Mouse (Mus musculus) heart, embryonic 11.5 days (tissue): ENCODE measurements around the gene Zfp598. TPM values are rescaled to one million over a fixed set of nuclear protein-coding genes. Genes with fewer than 3 reads are reported as not detected.
"Not testable (repeated sequence)": the region's sequence is repeated elsewhere in the genome, so short reads cannot be mapped to it uniquely, and the experiment has no call there.

Experiments
- ATAC-seq: fragments of 200-750 bp; cut with Nextera tagmentation; replicated peaks from 2 replicates; pipeline ENCODE4 v1.8.0; 2017; ENCODE audit warnings: moderate library complexity; ENCODE audit not compliant: insufficient number of reproducible peaks, low FRiP score, low TSS enrichment
- H3K27ac ChIP-seq: fragments of 300-500 bp; sonication (generic); 2 replicates; pipeline ENCODE4 v1.5.1; 2014; ENCODE audit warnings: mild to moderate bottlenecking, low read depth, low read length
- H3K27me3 ChIP-seq: fragments of 300-500 bp; sonication (generic); 2 replicates; pipeline ENCODE4 v1.6.1; 2014; ENCODE audit warnings: mild to moderate bottlenecking, low read length, mixed read lengths; ENCODE audit not compliant: control insufficient read depth, insufficient read depth
- H3K36me3 ChIP-seq: fragments of 300-500 bp; sonication (generic); 2 replicates; pipeline ENCODE4 v1.6.1; 2014; ENCODE audit warnings: mild to moderate bottlenecking, low read length, moderate library complexity, mixed read lengths; ENCODE audit not compliant: control insufficient read depth, insufficient read depth
- H3K4me1 ChIP-seq: fragments of 300-500 bp; sonication (generic); 2 replicates; pipeline ENCODE4 v1.6.1; 2014; ENCODE audit warnings: low read length; ENCODE audit not compliant: control insufficient read depth, insufficient read depth
- H3K4me2 ChIP-seq: fragments of 300-500 bp; sonication (generic); 2 replicates; pipeline ENCODE4 v1.6.1; 2014; ENCODE audit warnings: mild to moderate bottlenecking, moderate library complexity
- H3K4me3 ChIP-seq: fragments of 300-500 bp; sonication (generic); 2 replicates; pipeline ENCODE4 v1.5.1; 2014; ENCODE audit warnings: low read depth, low read length
- H3K9ac ChIP-seq: fragments of 300-500 bp; sonication (generic); 2 replicates; pipeline ENCODE4 v1.6.1; 2014; ENCODE audit warnings: mild to moderate bottlenecking, low read depth, low read length, moderate library complexity
- H3K9me3 ChIP-seq: fragments of 300-500 bp; sonication (generic); replicated peaks from 2 replicates; pipeline ENCODE4 v1.6.1; 2016; ENCODE audit warnings: low read length; ENCODE audit not compliant: control insufficient read depth
- WGBS: fragments of 180-500 bp; shearing (Covaris S2); extraction: QIAGEN DNeasy Blood & Tissue Kit; methylation state at CpG from one replicate; pipeline ENCODE4 v1.1.7; 2014; ENCODE audit not compliant: insufficient replicate concordance; 5-methylcytosine and 5-hydroxymethylcytosine counted together
- polyA plus RNA-seq: library from polyadenylated mRNA; unstranded; fragments of >200 nt; fragmentation: Nextera tagmentation; extraction: Ambion mirVana; gene quantifications from 2 replicates; pipeline ENCODE4 v1.2.1, GENCODE M21; 2014

The Zfp598 gene
- polyA plus RNA-seq, 1 experiment from 2014 or later: 19.7 TPM

GRCm38 (mm10) chr17:24717943-24718342 is 48.5 kb downstream of the Zfp598 start, which contains the start of the genes Rnf151 and Rps2:
Gene Rnf151 (minus strand): TSS chr17:24718063.
Gene Rps2 (plus strand): TSS chr17:24718116.
- H3K36me3 ChIP-seq: peaks cover 17% of the 10 kb centered on the region
- WGBS: 77% methylated on average over 4 of the region's 4 CpGs
- no peaks in the 10 kb centered on the region for H3K27me3 ChIP-seq

GRCm38 (mm10) chr17:24718938-24719337 is 49.5 kb downstream of the Zfp598 start:
- not testable (repeated sequence) for H3K27ac ChIP-seq

More at GRCm38 (mm10) chr17:24717943-24718342, 48.5 kb downstream of the Zfp598 start, which contains the start of the genes Rnf151 and Rps2:
- no peak within 1 kb of the TSS; the same call in 1 of the 2 replicates for H3K9ac ChIP-seq
- no peak for ATAC-seq
- H3K27ac ChIP-seq: no peak within 1 kb of the TSS
- peak within 1 kb of the TSS; percentile 72 for H3K4me3 ChIP-seq
- no peaks in the 10 kb centered on the region for H3K9me3 ChIP-seq
- H3K4me2 ChIP-seq: peak within 1 kb of the TSS; percentile 88
- H3K4me1 ChIP-seq: peaks cover 18% of the 10 kb centered on the region

GRCm38 (mm10) chr17:24719494-24720222 is 50.2 kb downstream of the Zfp598 start:
- peak; percentile 96 for ATAC-seq
- Histone ChIP-seq H3K27ac (peak overlapping the region; percentile 84), H3K9me3 (no peaks in the 10 kb centered on the region), H3K9ac (peak overlapping the region; percentile 89), H3K27me3 (no peaks in the 10 kb centered on the region), H3K36me3 (peaks cover 17% of the 10 kb centered on the region), H3K4me1 (peaks cover 23% of the 10 kb centered on the region), H3K4me3 (peak overlapping the region; percentile 72), H3K4me2 (peak overlapping the region; percentile 88)
- under 1% methylated on average over 61 of the region's 61 CpGs for WGBS

More at GRCm38 (mm10) chr17:24718938-24719337, 49.5 kb downstream of the Zfp598 start:
- peak overlapping the region; percentile 89 for H3K9ac ChIP-seq
- H3K4me1 ChIP-seq: peaks cover 23% of the 10 kb centered on the region
- ATAC-seq, H3K27me3 ChIP-seq, H3K9me3 ChIP-seq: not testable (repeated sequence)
- H3K4me3 ChIP-seq: peak overlapping the region; percentile 72
- WGBS: 56% methylated on average over 5 of the region's 5 CpGs
- peak overlapping the region; percentile 88 for H3K4me2 ChIP-seq
- peaks cover 17% of the 10 kb centered on the region for H3K36me3 ChIP-seq

- 0% methylated on average over 11 of the region's 11 CpGs for WGBS
- H3K27me3 ChIP-seq, H3K9me3 ChIP-seq, ATAC-seq: not testable (repeated sequence)
- Histone ChIP-seq H3K4me2 (peak overlapping the region; percentile 88), H3K36me3 (peaks cover 17% of the 10 kb centered on the region), H3K27ac (0 out of 2 replicates have a peak overlapping the region, but pooled peaks have one; percentile 50), H3K9ac (peak overlapping the region; percentile 89), H3K4me1 (peaks cover 23% of the 10 kb centered on the region), H3K4me3 (peak overlapping the region; percentile 72)
Measured at GRCm38 (mm10) chr17:24720616-24721015, 51.1 kb downstream of the Zfp598 start.

GRCm38 (mm10) chr17:24721383-24721955 is 52.0 kb downstream of the Zfp598 start:
- H3K36me3 ChIP-seq: peaks cover 13% of the 10 kb centered on the region
- not testable (repeated sequence) for ATAC-seq, H3K27me3 ChIP-seq, H3K27ac ChIP-seq, H3K9me3 ChIP-seq
- H3K9ac ChIP-seq: peak overlapping the region; percentile 69
- 37% methylated on average over 7 of the region's 7 CpGs for WGBS
- H3K4me3 ChIP-seq: peak overlapping the region; percentile 72
- peaks cover 23% of the 10 kb centered on the region for H3K4me1 ChIP-seq
- H3K4me2 ChIP-seq: peak overlapping the region; percentile 88

- 31% methylated on average over 13 of the region's 13 CpGs for WGBS
- Histone ChIP-seq H3K9ac (peak overlapping the region; percentile 31), H3K27ac (peak overlapping the region; percentile 22), H3K4me1 (peaks cover 23% of the 10 kb centered on the region), H3K4me3 (peak overlapping the region; percentile 72), H3K36me3 (peaks cover 12% of the 10 kb centered on the region), H3K27me3 (peaks cover under 1% of the 10 kb centered on the region; the same call in 1 of the 2 replicates), H3K4me2 (peak overlapping the region; percentile 88), H3K9me3 (no peaks in the 10 kb centered on the region)
- no peak for ATAC-seq
Measured at GRCm38 (mm10) chr17:24722220-24722924, 52.9 kb downstream of the Zfp598 start.

GRCm38 (mm10) chr17:24723122-24723880 is 53.8 kb downstream of the Zfp598 start:
- H3K4me1 ChIP-seq: peaks cover 23% of the 10 kb centered on the region
- H3K36me3 ChIP-seq: peaks cover 12% of the 10 kb centered on the region
- H3K9me3 ChIP-seq: no peaks in the 10 kb centered on the region
- H3K9ac ChIP-seq: peak overlapping the region; percentile 95
- no peak for ATAC-seq
- H3K27me3 ChIP-seq: peaks cover 3% of the 10 kb centered on the region; the same call in 1 of the 2 replicates
- peak overlapping the region; percentile 85 for H3K27ac ChIP-seq
- peak overlapping the region; percentile 88 for H3K4me2 ChIP-seq
- 3% methylated on average over 12 of the region's 12 CpGs for WGBS
- peak overlapping the region; percentile 91 for H3K4me3 ChIP-seq

- H3K9ac ChIP-seq: peak overlapping the region; percentile 95
- peak; percentile 12; the same call in 1 of the 2 replicates for ATAC-seq
- peak overlapping the region; percentile 91 for H3K4me3 ChIP-seq
- peaks cover 12% of the 10 kb centered on the region for H3K36me3 ChIP-seq
- 0% methylated on average over 15 of the region's 15 CpGs for WGBS
- peaks cover 3% of the 10 kb centered on the region; the same call in 1 of the 2 replicates for H3K27me3 ChIP-seq
- no peaks in the 10 kb centered on the region for H3K9me3 ChIP-seq
- peak overlapping the region; percentile 88 for H3K4me2 ChIP-seq
- peaks cover 23% of the 10 kb centered on the region for H3K4me1 ChIP-seq
- peak overlapping the region; percentile 85 for H3K27ac ChIP-seq
Measured at GRCm38 (mm10) chr17:24723881-24724180, 54.3 kb downstream of the Zfp598 start.
